Mouse (Mus musculus) right cerebral cortex, adult 2 months (tissue): ENCODE measurements around the gene Tmem52.
"Not testable (repeated sequence)": the region's sequence is repeated elsewhere in the genome, so short reads cannot be mapped to it uniquely, and the experiment has no call there.

Source experiments
- DNase-seq, 2 experiments: peaks; one replicate each; pipeline ENCODE4 v3.0.0; 2021 to 2022; ENCODE audit warnings: low spot score in 2 of 2

Gene Tmem52

GRCm38 (mm10) chr4:155468952-155469351 is at the start of gene Tmem52:
TSS of gene Tmem52 (plus strand) at chr4:155469114.
- no peak for DNase-seq

- DNase-seq = no peak
Measured at GRCm38 (mm10) chr4:155420137-155420536, 48.8 kb upstream of the Tmem52 start.

GRCm38 (mm10) chr4:155421412-155422370 is 47.2 kb upstream of the Tmem52 start:
- not testable (repeated sequence) for DNase-seq

GRCm38 (mm10) chr4:155423988-155424387 is 44.9 kb upstream of the Tmem52 start:
- DNase-seq = no peak

GRCm38 (mm10) chr4:155426272-155426671 is 42.6 kb upstream of the Tmem52 start:
- no peak for DNase-seq

DNA sequence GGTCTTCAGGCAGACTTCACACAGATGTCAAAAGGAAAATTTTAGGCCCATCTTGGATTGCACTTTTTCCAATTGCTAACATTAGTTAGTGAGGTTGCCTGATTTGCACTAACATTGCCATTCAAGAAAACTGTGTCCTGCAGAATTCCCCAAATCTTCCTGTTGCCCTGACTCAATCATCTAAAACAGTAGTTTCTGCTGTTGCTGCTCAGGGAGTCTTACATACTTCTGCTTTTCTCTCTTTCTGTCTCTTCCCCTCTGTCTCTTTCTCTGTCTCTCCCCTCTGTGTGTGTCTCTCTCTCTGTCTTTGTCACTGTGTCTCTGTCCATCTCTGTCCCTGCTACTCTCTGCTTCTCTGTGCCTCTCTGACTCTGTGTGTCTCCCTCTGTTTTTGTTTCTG is 40.5 kb upstream of the Tmem52 start:
- no peak for DNase-seq

DNA sequence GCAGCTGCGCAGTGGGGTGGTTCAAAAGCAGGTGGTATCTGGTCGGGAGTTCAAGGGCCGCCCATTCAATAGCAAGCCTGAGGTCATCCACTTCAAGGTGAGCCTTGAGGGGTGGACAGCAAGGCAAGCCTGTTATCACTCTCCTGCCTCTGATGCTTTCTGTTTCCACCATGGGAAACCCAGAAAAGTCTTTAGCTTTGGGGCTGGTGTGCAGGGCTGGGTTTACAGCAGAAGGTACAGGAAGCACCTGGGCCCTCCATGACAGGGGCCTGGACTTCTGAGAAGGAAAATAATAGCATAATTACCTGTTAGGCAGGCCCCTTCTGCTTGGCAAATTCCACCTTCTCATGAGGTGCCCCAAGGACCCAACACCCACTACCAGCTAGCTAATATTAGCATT is 39.7 kb upstream of the Tmem52 start:
- DNase-seq = no peak

GRCm38 (mm10) chr4:155432358-155432757 is 36.6 kb upstream of the Tmem52 start:
- no peak for DNase-seq

DNA sequence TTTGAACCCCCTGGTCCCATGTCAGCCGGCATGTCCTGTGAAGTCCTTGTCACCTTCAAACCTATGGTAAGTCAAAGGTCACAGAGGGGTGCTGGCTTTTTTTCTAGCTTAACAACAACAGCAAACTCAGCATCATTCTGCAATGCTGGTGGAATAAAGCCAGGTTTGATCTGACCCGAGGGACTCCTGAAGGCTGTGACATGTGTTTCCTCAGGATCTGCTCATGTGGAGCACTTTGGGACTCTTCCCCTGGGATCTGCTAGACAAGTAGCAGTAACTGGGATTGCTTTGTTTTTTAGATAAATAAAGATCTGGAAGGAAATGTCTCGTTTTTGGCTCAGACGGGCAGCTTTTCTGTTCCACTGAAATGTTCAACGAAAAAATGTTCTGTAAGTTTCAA is 34.9 kb upstream of the Tmem52 start:
- no peak for DNase-seq

DNA sequence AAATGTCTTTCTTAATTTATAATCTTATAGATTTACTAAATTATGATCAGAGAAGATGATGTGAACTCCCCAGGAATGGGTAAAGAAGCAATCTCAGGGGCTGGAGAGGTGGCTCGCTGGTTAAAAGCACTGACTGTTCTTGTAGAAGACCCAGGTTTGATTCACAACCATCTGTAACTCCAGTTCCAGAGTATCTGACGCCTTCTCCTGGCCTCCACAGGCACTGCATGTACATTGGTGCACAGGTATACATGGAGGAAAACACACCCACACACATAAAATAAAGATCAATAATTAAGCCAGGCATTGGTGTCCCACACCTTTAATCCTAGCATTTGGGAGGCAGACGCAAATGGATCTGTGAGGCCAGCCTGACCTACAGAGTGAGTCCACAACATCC is 26.1 kb upstream of the Tmem52 start:
- DNase-seq = no peak

- no peak for DNase-seq
Measured at GRCm38 (mm10) chr4:155451597-155451996, 17.3 kb upstream of the Tmem52 start.

GRCm38 (mm10) chr4:155458575-155458974 is 10.3 kb upstream of the Tmem52 start:
- DNase-seq = no peak

- no peak for DNase-seq
Measured at GRCm38 (mm10) chr4:155463050-155463449, 5.9 kb upstream of the Tmem52 start.

- no peak for DNase-seq
Measured at GRCm38 (mm10) chr4:155463611-155464010, 5.3 kb upstream of the Tmem52 start.

- no peak for DNase-seq
Measured at GRCm38 (mm10) chr4:155464061-155464460, 4.9 kb upstream of the Tmem52 start.

- no peak for DNase-seq
Measured at GRCm38 (mm10) chr4:155465607-155466006, 3.3 kb upstream of the Tmem52 start.

- DNase-seq = no peak
Measured at GRCm38 (mm10) chr4:155466080-155466479, 2.8 kb upstream of the Tmem52 start.

DNA sequence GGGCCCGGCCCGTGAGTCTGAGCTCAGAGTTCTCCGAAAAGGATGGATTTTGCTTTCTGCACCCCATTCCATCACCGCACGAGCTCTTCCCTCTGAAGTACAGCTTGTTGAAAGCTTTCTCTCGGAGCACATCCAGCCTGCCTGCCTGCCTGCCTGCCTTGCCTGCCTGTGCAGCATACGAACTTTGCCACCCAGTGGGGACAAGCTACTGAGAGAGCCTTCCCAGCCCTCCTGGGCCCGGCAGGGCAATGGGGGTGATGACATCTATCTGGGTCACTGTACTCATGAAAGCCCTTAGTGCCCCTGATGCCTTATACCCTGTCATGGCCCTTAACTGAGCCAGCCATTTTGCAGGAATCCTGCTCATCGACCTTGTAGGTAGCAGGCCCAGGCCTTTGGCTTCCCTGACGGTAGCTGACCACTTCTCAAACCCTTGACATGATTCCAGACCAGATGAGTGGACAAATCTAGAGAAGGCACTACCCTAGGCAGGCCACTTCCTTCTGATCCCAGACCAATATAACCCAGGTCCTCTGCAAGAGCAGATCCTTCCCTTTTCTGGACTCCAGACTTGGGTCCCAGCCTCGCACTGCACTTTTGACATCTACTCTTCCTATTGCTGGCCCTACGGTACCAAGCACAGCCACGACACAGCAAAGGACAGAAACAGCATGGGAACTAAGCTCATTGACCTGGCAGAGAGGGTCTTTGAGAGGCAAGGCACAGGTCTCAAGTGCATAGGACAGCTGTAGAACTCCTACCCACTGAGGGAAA is 1.5 kb upstream of the Tmem52 start:
- DNase-seq = no peak

GRCm38 (mm10) chr4:155469590-155470262 is 812 bp downstream of the Tmem52 start:
- no peak for DNase-seq

- no peak for DNase-seq
Measured at GRCm38 (mm10) chr4:155470263-155470953, 1.5 kb downstream of the Tmem52 start.

DNA sequence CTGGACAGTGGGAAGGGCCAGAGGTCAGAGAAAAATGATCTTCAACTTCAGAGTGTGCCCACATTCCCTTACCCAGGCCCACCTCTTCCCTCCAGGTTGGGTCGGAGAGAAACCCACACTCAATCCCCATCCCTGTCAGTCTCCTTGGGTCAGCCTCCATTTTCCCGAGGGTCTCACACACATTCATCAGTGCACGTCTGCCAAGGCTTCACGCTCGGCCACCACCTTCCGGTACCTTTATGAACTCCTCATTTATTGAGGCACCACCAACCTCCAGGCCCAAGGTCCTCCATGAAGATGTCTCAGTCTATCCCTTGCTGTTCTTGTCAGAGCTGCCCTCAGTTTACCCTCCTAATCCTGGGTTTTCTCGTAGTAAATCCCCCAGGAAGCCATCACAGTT is 2.1 kb downstream of the Tmem52 start:
- DNase-seq = no peak

GRCm38 (mm10) chr4:155471406-155471805 is 2.5 kb downstream of the Tmem52 start:
- no peak for DNase-seq
